In genomic region chr10:78787566-78788087, GRCm38 (mm10) we compare ENCODE assay signal across 9 mouse cellular contexts. TPM values are rescaled to one million over a fixed set of nuclear protein-coding genes. Genes with fewer than 3 reads are reported as not detected.
DNase-seq lines count a peak whose midpoint lies in the region; ATAC-seq and TF ChIP-seq lines count a peak whose summit lies in the region.
"Had no signal": no experiment of that assay in that cellular context is flagged by ENCODE, and none has a peak within 500 bp of the region (broad histone marks: within the 10 kb centered on the region; RNA-seq: fewer than 3 reads in every experiment).

No protein-coding gene starts in this region.

- H3K4me2 ChIP-seq in hindbrain, embryonic 13.5 days = peak overlapping the region; percentile 59
- H3K4me2 ChIP-seq in lung, embryonic 14.5 days = peak overlapping the region; percentile 57

- H3K36me3 ChIP-seq in hindbrain, embryonic 13.5 days = 0 out of 2 replicates have a peak, but pooled peaks cover 3% of the 10 kb centered on the region
- no peaks in the 10 kb centered on the region for H3K36me3 ChIP-seq in lung, embryonic 14.5 days (ENCODE audit: insufficient read depth)

- intact Hi-C loops in gastrocnemius, adult 2 months (cut with DNase I) = no loop called here

- 5% methylated on average over 22 of the region's 22 CpGs for WGBS in hindbrain, embryonic 13.5 days
- WGBS in lung, embryonic 14.5 days = 3% methylated on average over 22 of the region's 22 CpGs

- no peaks in the 10 kb centered on the region for H3K27me3 ChIP-seq in hindbrain, embryonic 13.5 days
- H3K27me3 ChIP-seq in lung, embryonic 14.5 days (ENCODE audit: insufficient read depth, low read length) = no peaks in the 10 kb centered on the region

- no peaks in the 10 kb centered on the region for H3K9me3 ChIP-seq in hindbrain, embryonic 13.5 days
- H3K9me3 ChIP-seq in lung, embryonic 14.5 days (ENCODE audit: low read depth, low read length) = no peaks in the 10 kb centered on the region

- H3K9ac ChIP-seq in hindbrain, embryonic 13.5 days = peak overlapping the region; percentile 80
- peak overlapping the region; percentile 47 for H3K9ac ChIP-seq in lung, embryonic 14.5 days

- no peaks in the 10 kb centered on the region; the same call in 1 of the 2 replicates for H3K4me1 ChIP-seq in cortical plate, adult 2 months (ENCODE audit: control insufficient read depth, insufficient read depth, low read length)
- H3K4me1 ChIP-seq in hindbrain, embryonic 13.5 days (replicated peaks) = peaks cover 21% of the 10 kb centered on the region
- 0 out of 2 replicates have a peak, but pooled peaks cover 4% of the 10 kb centered on the region for H3K4me1 ChIP-seq in lung, embryonic 14.5 days (ENCODE audit: insufficient read depth)

- H3K27ac ChIP-seq in cortical plate, adult 2 months (ENCODE audit: insufficient read depth, low read length) = peak overlapping the region; percentile 30
- peak overlapping the region; percentile 68 for H3K27ac ChIP-seq in gastrocnemius, adult 2 months
- H3K27ac ChIP-seq in hindbrain, embryonic 13.5 days = peak overlapping the region; percentile 89
- peak overlapping the region; percentile 48; the same call in 1 of the 2 replicates for H3K27ac ChIP-seq in lung, embryonic 14.5 days (ENCODE audit: low read depth)

- TF ChIP-seq POLR2A in cortical plate, adult 2 months (IDR thresholded peaks at IDR 0.05; ENCODE audit: extremely low read depth, insufficient read depth, low read length) = peak; percentile 66

- peak overlapping the region; percentile 51 for H3K4me3 ChIP-seq in cortical plate, adult 2 months (ENCODE audit: insufficient read depth, low read length)
- peak overlapping the region; percentile 76 for H3K4me3 ChIP-seq in gastrocnemius, adult 2 months
- peak overlapping the region; percentile 55 for H3K4me3 ChIP-seq in hindbrain, embryonic 13.5 days
- peak overlapping the region; percentile 32 for H3K4me3 ChIP-seq in lung, embryonic 14.5 days (ENCODE audit: low read depth, low read length)

- peak; percentile 85 to 90 for DNase-seq in adrenal gland, adult (ENCODE audit: inconsistent age in 2 of 2, low spot score in 1 of 2)
- peak; percentile 78 for DNase-seq in gastrocnemius, adult 2 months
- DNase-seq in layer of hippocampus, postnatal 10 days (ENCODE audit: low spot score in 2 of 2) = peak; percentile 78 to 84
- peak; percentile 87 for DNase-seq in lung, embryonic 14.5 days
- peak; percentile 30 for DNase-seq in retina, adult 2 months (ENCODE audit: low read depth, low spot score)
- DNase-seq in urinary bladder, postnatal 4 days (ENCODE audit: low spot score in 2 of 2) = peak; percentile 72 to 76

- no peak for TF ChIP-seq CTCF in cortical plate, adult 2 months (IDR thresholded peaks at IDR 0.05; ENCODE audit: extremely low read depth, insufficient read depth, low read length)
- TF ChIP-seq CTCF in gastrocnemius, adult 2 months (IDR thresholded peaks at IDR 0.05) = no peak
- no peak for TF ChIP-seq CTCF in lung, embryonic 14.5 days (IDR thresholded peaks at IDR 0.05; ENCODE audit: low read depth)

- peak; percentile 98 for ATAC-seq in hindbrain, embryonic 13.5 days (ENCODE audit: low FRiP score)
- peak; percentile 96 for ATAC-seq in lung, embryonic 14.5 days (ENCODE audit: insufficient read depth)

RNA-seq across cellular contexts. Expression of gene Slc1a6, which starts 7.3 kb away (rescaled TPM):
- 8.8 and 10.0 TPM in 2 replicates for polyA plus RNA-seq in cortical plate, adult 2 months (2012; rRNA removed)
- not detected for total RNA-seq in gastrocnemius, adult 2 months (2021)
- 8.3 and 9.8 TPM in 2 replicates for polyA plus RNA-seq in hindbrain, embryonic 13.5 days (2015; fragmentation: Nextera tagmentation; extraction: Ambion mirVana)
- 10 to 100 TPM; 16.1 to 17.3 TPM for total RNA-seq in layer of hippocampus, postnatal 10 days (2021)
- polyA plus RNA-seq in lung, embryonic 14.5 days (2014; fragmentation: Nextera tagmentation; extraction: Ambion mirVana) = 0.77 and 1.1 TPM in 2 replicates

RNA-seq across cellular contexts. Expression of gene Ccdc105, which starts 34.8 kb away (rescaled TPM):
- 0.19 TPM in 2 replicates for polyA plus RNA-seq in cortical plate, adult 2 months (2012; rRNA removed)
- total RNA-seq in gastrocnemius, adult 2 months (2021) = not detected
- polyA plus RNA-seq in hindbrain, embryonic 13.5 days (2015; fragmentation: Nextera tagmentation; extraction: Ambion mirVana) = 0.19 and 0.48 TPM in 2 replicates
- total RNA-seq in layer of hippocampus, postnatal 10 days (2021) = not detected
- polyA plus RNA-seq in lung, embryonic 14.5 days (2014; fragmentation: Nextera tagmentation; extraction: Ambion mirVana) = 0.18 and 0.21 TPM in 2 replicates
- polyA plus RNA-seq: spleen, adult 2 months had no signal

Comparison
In these comparisons a context has a peak if more than half of its experiments do, and no peak if none do; other contexts are left out.
1. Peak in every context shown above with its lines: DNase-seq, ATAC-seq, H3K4me3 ChIP-seq and H3K27ac ChIP-seq.
2. DNase-seq: peak in every context shown above with its lines; median percentile 88 in adrenal gland, adult; 87 in lung, embryonic 14.5 days; 81 in layer of hippocampus, postnatal 10 days; 78 in gastrocnemius, adult 2 months; 74 in urinary bladder, postnatal 4 days; 30 in retina, adult 2 months.
3. H3K27ac ChIP-seq: peak in every context shown above with its lines; median percentile 89 in hindbrain, embryonic 13.5 days; 68 in gastrocnemius, adult 2 months; 48 in lung, embryonic 14.5 days; 30 in cortical plate, adult 2 months.